Mouse (Mus musculus) neural tube, embryonic 15.5 days (tissue): ENCODE data around the gene Rasgrp1. TPM values are rescaled to one million over a fixed set of nuclear protein-coding genes. Genes with fewer than 3 reads are reported as not detected.
A peak's percentile ranks its signal among the peaks of the same experiment; 100 is the strongest.

Experiments
- ATAC-seq: fragments of 200-750 bp; cut with Nextera tagmentation; 2 replicates; pipeline ENCODE4 v1.8.0; 2017; ENCODE audit warnings: mild to moderate bottlenecking, moderate TSS enrichment, moderate library complexity; ENCODE audit not compliant: low FRiP score
- H3K27ac ChIP-seq: fragments of 300-500 bp; sonication (generic); replicated peaks from 2 replicates; pipeline ENCODE4 v1.5.1; 2015; ENCODE audit warnings: mild to moderate bottlenecking, inconsistent platforms
- H3K27me3 ChIP-seq: fragments of 300-500 bp; sonication (generic); replicated peaks from 2 replicates; pipeline ENCODE4 v1.6.1; 2015; ENCODE audit warnings: inconsistent platforms
- H3K36me3 ChIP-seq: fragments of 300-500 bp; sonication (generic); 2 replicates; pipeline ENCODE4 v1.6.1; 2015; ENCODE audit warnings: inconsistent platforms
- H3K4me1 ChIP-seq: fragments of 300-500 bp; sonication (generic); 2 replicates; pipeline ENCODE4 v1.6.1; 2015; ENCODE audit warnings: inconsistent platforms
- H3K4me2 ChIP-seq: fragments of 300-500 bp; sonication (generic); 2 replicates; pipeline ENCODE4 v1.6.1; 2015; ENCODE audit warnings: inconsistent platforms, mild to moderate bottlenecking, moderate library complexity
- H3K4me3 ChIP-seq: fragments of 300-500 bp; sonication (generic); replicated peaks from 2 replicates; pipeline ENCODE4 v1.5.1; 2015; ENCODE audit warnings: mild to moderate bottlenecking, inconsistent platforms
- H3K9ac ChIP-seq: fragments of 300-500 bp; sonication (generic); replicated peaks from 2 replicates; pipeline ENCODE4 v1.6.1; 2015; ENCODE audit warnings: mild to moderate bottlenecking, inconsistent platforms
- H3K9me3 ChIP-seq: fragments of 300-500 bp; sonication (generic); replicated peaks from 2 replicates; pipeline ENCODE4 v1.6.1; 2016; ENCODE audit warnings: inconsistent platforms
- WGBS: fragments of 180-500 bp; shearing (Covaris S2); methylation state at CpG from one replicate; pipeline ENCODE4 v1.1.7; 2015; ENCODE audit warnings: mixed read lengths; 5-methylcytosine and 5-hydroxymethylcytosine counted together
- polyA plus RNA-seq: library from polyadenylated mRNA; unstranded; fragments of >200 nt; fragmentation: Nextera tagmentation; extraction: Ambion mirVana; gene quantifications from 2 replicates; pipeline ENCODE4 v1.2.1, GENCODE M21; 2015

The Rasgrp1 gene
- polyA plus RNA-seq, 1 experiment from 2014 or later: 3.2 TPM

DNA sequence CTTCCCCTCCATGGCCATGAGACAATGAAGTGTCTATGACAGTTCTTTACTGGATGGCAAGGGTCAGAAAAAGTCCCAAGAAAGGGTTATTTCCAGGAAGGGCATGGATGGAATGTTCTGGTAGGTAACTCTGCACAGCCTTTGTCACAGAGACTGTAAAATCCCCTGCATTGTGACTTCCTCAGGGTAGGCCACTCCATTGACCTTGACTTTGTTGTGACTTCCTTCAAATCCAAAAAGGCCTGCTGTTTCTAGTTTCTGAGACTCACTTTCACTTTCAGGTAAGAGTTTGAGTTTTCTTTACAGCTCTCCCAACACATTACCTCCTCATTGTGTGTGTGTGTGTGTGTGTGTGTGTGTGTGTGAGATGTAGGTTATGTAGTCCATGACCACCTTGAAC lies 15.1 kb upstream of the Rasgrp1 start:
- Histone ChIP-seq H3K4me2 (no peak overlapping the region), H3K9me3 (no peaks in the 10 kb centered on the region), H3K9ac (no peak overlapping the region), H3K27ac (no peak overlapping the region), H3K4me1 (no peaks in the 10 kb centered on the region), H3K36me3 (no peaks in the 10 kb centered on the region), H3K27me3 (no peaks in the 10 kb centered on the region), H3K4me3 (no peak overlapping the region)
- ATAC-seq: no peak

DNA sequence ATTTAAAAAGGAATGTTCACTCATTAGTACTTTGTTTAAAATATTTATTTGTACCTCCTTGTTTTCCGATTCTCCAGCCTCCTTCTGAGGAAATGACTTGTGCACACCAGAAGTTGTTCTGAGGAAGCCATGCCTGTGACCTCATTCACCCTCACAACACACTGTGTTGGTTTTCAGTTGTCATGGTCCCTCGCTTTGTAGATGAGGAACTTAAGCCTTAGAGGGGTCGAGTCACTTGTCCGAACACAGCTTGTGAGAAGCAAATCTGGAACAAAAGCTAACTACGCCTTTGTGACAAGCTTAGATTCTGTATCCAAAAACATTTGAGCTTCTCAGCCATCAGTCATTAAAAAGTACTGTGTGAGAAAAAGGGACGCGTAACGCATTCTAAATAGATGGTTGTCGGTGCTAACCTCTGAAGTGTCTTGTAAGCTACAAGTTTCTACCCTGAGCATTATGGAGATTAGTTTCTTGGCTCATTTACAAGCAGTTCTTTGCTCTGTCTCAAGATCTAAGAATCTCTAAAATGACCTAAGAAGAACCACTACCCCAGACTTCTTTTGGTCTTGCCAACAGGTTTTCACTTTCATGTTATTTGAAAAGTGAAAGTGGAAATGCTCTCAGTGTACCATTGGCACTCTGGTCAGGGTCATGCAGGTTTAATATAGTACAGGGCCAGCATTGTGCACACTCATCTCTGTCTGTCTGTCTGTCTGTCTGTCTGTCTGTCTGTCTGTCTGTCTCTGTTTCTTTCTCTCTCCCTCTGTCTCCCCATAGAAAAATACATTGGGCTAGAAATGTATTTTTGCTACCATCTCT lies 9.7 kb upstream of the Rasgrp1 start:
- no peaks in the 10 kb centered on the region for H3K27me3 ChIP-seq
- H3K27ac ChIP-seq: no peak overlapping the region
- no peaks in the 10 kb centered on the region for H3K4me1 ChIP-seq
- no peak for ATAC-seq
- H3K4me3 ChIP-seq: no peak overlapping the region
- H3K36me3 ChIP-seq: no peaks in the 10 kb centered on the region
- 68% methylated on average over 9 of the region's 9 CpGs for WGBS
- no peak overlapping the region for H3K9ac ChIP-seq
- H3K9me3 ChIP-seq: no peaks in the 10 kb centered on the region
- no peak overlapping the region for H3K4me2 ChIP-seq

DNA sequence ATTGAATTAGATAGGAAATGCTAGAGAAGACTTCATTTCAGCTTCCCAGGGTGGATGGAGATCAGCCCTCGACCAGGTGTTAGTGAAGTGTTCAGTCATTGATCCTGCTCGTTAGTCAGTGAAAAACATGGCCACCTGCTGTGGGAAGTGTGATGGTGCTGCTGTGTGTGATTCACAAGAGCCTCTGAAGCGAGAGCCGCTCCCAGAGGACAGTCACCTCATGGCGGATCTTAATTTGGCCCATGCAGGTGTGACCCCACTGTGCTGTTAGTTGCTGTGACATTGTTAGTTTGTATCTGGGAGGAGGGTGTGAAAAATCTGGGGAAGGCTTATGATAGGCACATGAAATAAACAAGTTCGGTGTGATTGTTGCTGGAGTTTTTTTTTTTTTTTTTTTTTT lies 7.3 kb upstream of the Rasgrp1 start:
- Histone ChIP-seq H3K9me3 (no peaks in the 10 kb centered on the region), H3K36me3 (no peaks in the 10 kb centered on the region), H3K9ac (no peak overlapping the region), H3K27ac (no peak overlapping the region), H3K4me1 (no peaks in the 10 kb centered on the region), H3K4me3 (no peak overlapping the region), H3K4me2 (no peak overlapping the region), H3K27me3 (no peaks in the 10 kb centered on the region)
- no peak for ATAC-seq
- WGBS: 54% methylated on average over 6 of the region's 6 CpGs

DNA sequence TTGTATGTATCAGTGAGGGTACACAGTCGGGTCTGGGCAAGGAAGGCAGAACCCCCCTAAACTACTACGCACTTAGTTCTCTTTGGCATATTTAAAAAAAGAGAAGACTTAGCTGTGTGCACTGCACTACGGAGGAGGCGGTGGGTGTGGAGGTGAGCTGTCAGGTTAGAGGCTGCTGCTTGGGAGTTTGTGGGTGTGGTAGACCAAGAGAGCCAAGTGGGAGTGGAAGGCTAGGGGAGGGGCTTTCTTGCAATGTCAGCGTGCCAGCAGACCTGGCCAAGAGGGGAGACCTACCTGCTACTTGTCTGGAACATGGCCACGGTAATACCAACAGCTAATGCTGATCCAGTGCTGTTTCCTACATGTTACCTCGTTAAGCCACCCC lies 431 bp upstream of the Rasgrp1 start:
- H3K4me1 ChIP-seq: peaks cover 16% of the 10 kb centered on the region
- H3K4me3 ChIP-seq: peak overlapping the region; percentile 56
- peaks cover 31% of the 10 kb centered on the region for H3K27me3 ChIP-seq
- no peaks in the 10 kb centered on the region for H3K36me3 ChIP-seq
- 42% methylated on average over 7 of the region's 7 CpGs for WGBS
- no peak overlapping the region for H3K9ac ChIP-seq
- no peak overlapping the region for H3K27ac ChIP-seq
- ATAC-seq: no peak
- H3K4me2 ChIP-seq: peak overlapping the region; percentile 98
- no peaks in the 10 kb centered on the region for H3K9me3 ChIP-seq

DNA sequence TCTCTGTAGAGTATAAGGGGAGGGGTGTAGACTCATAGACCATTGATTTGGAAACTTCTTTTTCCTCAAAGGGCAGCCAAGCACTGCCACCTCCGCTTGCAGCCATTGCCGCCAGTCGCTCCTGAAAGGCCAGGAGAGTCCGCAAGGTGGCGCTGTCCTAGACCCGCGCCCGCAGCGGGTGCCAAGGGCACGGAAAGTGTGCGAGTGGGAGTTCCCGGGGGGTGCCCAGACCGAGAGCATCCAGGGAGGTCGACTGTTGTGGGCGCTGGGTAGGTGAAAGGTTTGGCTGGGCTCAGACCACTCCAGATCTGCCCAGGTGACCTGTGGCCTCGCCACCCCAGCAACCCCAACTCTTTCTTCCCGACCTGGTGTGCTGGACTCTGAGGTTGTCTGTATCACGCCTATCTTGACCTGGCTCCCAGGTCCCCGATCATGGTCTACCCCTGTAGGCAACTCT lies 683 bp downstream of the Rasgrp1 start:
- Histone ChIP-seq H3K27ac (no peak overlapping the region), H3K9ac (peak overlapping the region; percentile 49), H3K4me2 (peak overlapping the region; percentile 98), H3K4me1 (peaks cover 16% of the 10 kb centered on the region), H3K9me3 (no peaks in the 10 kb centered on the region), H3K27me3 (peaks cover 31% of the 10 kb centered on the region), H3K36me3 (no peaks in the 10 kb centered on the region), H3K4me3 (peak overlapping the region; percentile 56)
- ATAC-seq: peak; percentile 39
- WGBS: 0% methylated on average over 19 of the region's 19 CpGs

DNA sequence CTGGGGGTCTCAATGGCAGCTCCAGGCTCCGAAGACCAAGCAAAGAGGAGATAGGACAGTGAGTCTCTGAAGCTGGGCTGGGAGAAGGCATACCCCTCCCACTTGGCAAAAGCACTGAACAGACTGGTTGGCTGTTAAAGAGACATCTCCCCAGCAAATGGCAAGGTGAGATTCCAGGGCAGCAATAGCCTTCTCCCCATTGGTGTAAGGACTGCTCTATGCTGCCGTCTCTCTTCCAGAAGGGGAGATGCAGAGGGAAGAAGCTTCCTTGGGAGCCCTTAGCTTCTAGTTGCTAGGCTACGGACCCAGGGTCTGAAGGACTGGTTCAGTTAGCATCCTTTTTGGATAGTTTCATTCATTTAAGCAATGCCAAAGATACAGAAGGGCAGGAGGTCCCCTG lies 4.3 kb downstream of the Rasgrp1 start:
- Histone ChIP-seq H3K9ac (no peak overlapping the region), H3K4me3 (no peak overlapping the region), H3K27me3 (peaks cover 22% of the 10 kb centered on the region), H3K9me3 (no peaks in the 10 kb centered on the region), H3K36me3 (no peaks in the 10 kb centered on the region), H3K27ac (no peak overlapping the region), H3K4me1 (peaks cover 16% of the 10 kb centered on the region), H3K4me2 (no peak overlapping the region)
- WGBS: 64% methylated on average over 3 of the region's 3 CpGs
- ATAC-seq: no peak

DNA sequence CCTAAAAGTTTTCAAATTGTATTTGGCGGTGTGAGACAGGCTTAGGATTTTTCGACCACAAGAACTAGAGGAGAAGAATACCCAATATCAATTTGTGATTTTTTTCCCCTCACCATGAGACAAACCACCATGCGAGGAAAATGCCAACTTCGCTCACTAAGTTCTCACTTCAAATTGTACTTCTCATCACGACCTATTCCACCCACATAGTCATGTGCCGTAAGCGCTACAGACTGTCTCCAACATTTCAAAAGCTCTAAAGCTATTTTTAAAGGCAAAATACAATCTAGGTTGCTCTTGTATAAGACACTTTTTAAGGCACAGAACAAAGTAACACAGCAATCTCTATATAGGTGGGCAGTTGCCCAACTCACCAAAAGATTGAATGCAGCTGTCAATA lies 4.9 kb downstream of the Rasgrp1 start:
- peaks cover 16% of the 10 kb centered on the region for H3K27me3 ChIP-seq

DNA sequence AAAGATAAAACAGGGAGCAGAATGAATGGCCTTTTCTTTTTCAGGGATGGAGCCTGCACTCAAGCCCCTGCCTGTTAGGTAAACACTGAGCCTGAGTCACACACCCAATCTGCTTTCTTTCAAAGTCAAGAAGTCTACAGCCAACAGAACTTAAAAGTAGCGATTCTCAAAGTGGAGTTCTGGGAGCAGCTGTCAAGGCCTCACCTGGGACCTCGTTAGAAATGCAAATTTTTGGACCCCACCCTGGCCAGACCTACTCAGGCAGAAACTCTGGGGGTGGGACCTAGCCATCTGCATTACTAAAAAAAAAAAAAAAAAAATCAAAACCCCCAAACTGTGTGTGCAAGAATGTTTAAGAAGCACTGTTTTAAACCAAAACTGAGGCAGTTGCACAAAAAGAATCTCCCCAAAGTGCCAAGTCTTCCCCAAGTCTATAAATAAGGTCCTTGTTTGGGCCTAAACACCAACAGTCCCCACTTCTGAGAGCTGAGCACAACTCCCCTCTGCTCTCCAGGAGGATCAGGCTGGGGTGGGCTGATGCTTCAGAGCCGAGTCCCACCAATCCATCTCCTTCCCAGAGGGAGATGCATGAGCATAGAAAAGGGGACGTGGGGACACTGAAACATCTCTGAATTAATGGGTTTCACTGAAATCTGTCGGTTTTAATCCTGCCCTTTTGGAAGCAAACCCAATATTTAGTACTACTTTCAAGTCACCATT lies 5.7 kb downstream of the Rasgrp1 start:
- peaks cover 8% of the 10 kb centered on the region for H3K27me3 ChIP-seq
- 58% methylated on average over 5 of the region's 5 CpGs for WGBS
- H3K9ac ChIP-seq: no peak overlapping the region

More for the DNA sequence above, 4.9 kb downstream of the Rasgrp1 start:
- H3K36me3 ChIP-seq: no peaks in the 10 kb centered on the region
- no peak overlapping the region for H3K27ac ChIP-seq
- no peak overlapping the region for H3K4me3 ChIP-seq
- H3K9me3 ChIP-seq: no peaks in the 10 kb centered on the region
- H3K4me2 ChIP-seq: no peak overlapping the region
- H3K4me1 ChIP-seq: peaks cover 13% of the 10 kb centered on the region
- ATAC-seq: no peak
- H3K9ac ChIP-seq: no peak overlapping the region
- WGBS: 96% methylated on average over 7 of the region's 7 CpGs

DNA sequence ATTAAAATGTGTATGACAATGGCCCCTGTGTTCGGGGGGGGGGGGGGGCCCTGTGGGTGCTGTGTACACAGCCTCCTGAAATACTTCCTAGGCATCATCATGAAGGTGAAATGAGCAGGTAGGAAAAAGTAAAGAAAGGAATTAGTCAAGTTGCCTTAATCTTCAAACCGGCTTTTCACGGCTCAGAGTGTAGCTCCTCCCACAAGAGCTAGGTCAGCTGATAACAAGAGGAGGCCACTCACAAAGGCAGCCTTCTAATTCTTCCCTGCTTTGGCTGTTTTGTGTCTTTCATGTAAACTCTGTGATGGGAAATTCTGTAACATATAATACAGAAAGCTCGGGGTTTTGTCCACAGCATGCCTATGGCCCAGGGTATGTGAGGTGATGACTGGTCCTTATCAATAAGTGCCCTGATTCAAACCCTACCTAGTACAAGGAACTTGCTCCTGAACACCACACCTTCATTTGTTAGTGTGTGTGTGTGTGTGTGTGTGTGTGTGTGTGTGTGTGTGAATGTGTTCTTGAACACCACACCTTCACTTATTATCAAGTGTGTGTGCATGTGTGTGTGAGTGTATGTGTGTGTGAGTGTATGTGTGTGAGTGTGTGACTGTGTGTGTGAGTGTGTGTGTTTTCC lies 7.1 kb downstream of the Rasgrp1 start:
- no peaks in the 10 kb centered on the region; the same call in 1 of the 2 replicates for H3K27me3 ChIP-seq
- H3K4me2 ChIP-seq: no peak overlapping the region
- no peaks in the 10 kb centered on the region for H3K36me3 ChIP-seq
- 63% methylated on average over 4 of the region's 4 CpGs for WGBS
- no peak overlapping the region for H3K4me3 ChIP-seq
- no peak for ATAC-seq
- H3K27ac ChIP-seq: no peak overlapping the region
- H3K9ac ChIP-seq: no peak overlapping the region
- no peaks in the 10 kb centered on the region for H3K9me3 ChIP-seq
- no peaks in the 10 kb centered on the region for H3K4me1 ChIP-seq

More for the DNA sequence above, 5.7 kb downstream of the Rasgrp1 start:
- no peak for ATAC-seq
- peaks cover 5% of the 10 kb centered on the region for H3K4me1 ChIP-seq
- H3K36me3 ChIP-seq: no peaks in the 10 kb centered on the region
- H3K4me3 ChIP-seq: no peak overlapping the region
- H3K4me2 ChIP-seq: no peak overlapping the region
- no peaks in the 10 kb centered on the region for H3K9me3 ChIP-seq
- no peak overlapping the region for H3K27ac ChIP-seq

DNA sequence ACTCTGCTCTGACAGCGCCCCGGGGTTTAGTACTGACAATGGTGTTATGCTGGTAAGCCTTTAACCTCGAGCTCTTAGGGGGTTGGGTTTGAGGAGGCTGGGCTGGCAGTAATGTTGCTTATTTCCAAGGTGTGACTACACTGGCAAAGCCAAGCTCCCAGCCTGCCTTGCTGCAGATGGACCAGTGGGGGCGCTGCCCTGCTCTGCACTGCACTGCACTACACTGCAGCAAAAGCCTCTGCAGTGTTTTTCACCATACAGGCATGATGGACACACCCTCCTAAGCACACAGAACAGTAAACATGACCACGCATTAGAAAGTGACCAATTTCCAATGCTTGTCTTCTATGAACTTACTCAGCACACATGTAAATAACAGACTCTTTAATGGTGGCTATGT lies 11.2 kb downstream of the Rasgrp1 start:
- 70% methylated on average over 5 of the region's 5 CpGs for WGBS
- Histone ChIP-seq H3K27me3 (no peaks in the 10 kb centered on the region), H3K27ac (no peak overlapping the region), H3K36me3 (no peaks in the 10 kb centered on the region), H3K4me3 (no peak overlapping the region), H3K4me2 (no peak overlapping the region), H3K9ac (no peak overlapping the region), H3K4me1 (no peaks in the 10 kb centered on the region), H3K9me3 (no peaks in the 10 kb centered on the region)
- no peak for ATAC-seq

DNA sequence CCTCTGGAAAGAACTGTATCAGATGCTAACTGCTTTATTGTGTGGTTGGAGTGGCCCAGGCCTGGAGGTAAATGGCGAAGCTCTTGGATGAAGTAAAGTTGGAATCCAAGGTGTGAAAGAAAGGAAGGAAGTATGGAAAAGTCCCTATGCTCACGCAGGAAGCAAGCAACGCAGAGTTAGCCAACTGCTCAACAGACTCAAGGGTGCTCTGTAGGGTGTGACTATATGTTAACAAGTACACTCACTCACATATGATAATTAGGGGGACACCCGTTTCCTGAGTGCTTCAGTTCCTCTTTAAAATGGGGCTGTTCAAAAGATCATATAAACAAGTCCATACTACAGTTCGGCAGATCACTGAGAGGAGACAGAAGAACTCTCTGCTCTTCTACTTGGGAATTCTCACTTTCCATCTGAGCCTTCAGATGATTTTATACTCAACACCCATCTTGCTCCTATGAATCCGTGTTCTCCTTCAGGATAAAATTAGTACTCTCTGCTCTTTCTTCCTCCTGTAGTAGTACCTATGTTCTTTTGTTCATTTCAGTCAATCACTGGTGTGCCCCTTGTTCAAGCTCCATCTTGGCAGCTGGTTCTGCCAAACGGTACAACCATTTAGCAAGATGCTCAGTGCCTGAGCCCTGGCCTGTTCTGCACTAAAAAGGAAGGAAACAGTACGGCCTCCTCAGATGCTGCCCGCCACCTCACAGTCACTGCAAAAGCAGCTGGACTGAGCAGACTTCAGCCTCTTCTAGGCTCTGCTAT lies 14.1 kb downstream of the Rasgrp1 start:
- H3K27ac ChIP-seq: no peak overlapping the region
- H3K4me3 ChIP-seq: no peak overlapping the region
- H3K27me3 ChIP-seq: no peaks in the 10 kb centered on the region
- no peak overlapping the region for H3K4me2 ChIP-seq
- H3K4me1 ChIP-seq: no peaks in the 10 kb centered on the region
- no peak for ATAC-seq
- no peaks in the 10 kb centered on the region for H3K36me3 ChIP-seq
- no peaks in the 10 kb centered on the region for H3K9me3 ChIP-seq
- 78% methylated on average over 9 of the region's 9 CpGs for WGBS
- H3K9ac ChIP-seq: no peak overlapping the region
